Mouse (Mus musculus): ENCODE results near the gene Kcnj12.

Kcnj12 gene

DNA sequence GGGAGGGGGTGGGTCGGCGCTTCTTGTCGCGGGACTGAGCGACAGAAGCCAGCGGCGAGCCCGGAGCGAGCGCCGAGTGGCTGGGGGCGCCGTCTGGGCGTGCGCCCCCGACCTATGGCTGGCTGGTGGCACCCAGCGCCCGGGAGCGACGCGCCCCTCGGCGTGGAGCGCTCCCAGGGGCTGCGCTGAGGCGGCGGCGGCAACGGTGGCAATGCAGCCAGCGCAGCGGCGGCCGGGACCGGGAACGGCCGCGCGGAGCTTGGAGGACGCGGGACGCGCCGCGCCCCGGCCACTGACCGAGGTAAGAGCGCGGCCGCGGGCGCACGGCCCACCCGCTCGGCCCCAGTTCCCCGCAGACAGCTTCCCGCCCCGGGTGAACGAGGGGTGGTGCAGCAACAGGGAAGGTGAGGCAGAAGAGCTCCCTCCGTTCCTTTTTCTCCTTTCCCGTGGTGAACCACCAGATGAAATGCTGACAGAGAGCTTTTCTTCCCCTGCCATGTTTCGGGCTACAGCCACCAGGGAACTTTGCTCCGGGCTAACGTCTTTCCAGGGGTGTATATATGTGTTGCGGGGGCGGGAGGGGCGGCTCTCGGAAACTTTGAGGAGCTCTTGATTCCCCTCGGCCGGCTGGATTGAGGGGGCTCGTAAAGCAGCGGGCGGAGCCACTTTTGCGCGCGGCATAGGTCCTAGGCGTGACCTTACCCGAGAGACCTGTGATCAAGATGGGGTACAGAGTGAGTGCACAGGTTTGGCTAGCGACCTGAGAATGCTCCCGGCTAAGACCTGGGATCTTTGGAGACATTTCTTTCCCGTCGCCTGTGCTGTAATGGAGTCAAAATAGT is at the start of gene Kcnj12:
Gene Kcnj12, plus strand, starts transcription at position 15 of the 842 bp plus-strand sequence.
- peak; percentile 44 for DNase-seq (ENCODE audit: low spot score)

DNA sequence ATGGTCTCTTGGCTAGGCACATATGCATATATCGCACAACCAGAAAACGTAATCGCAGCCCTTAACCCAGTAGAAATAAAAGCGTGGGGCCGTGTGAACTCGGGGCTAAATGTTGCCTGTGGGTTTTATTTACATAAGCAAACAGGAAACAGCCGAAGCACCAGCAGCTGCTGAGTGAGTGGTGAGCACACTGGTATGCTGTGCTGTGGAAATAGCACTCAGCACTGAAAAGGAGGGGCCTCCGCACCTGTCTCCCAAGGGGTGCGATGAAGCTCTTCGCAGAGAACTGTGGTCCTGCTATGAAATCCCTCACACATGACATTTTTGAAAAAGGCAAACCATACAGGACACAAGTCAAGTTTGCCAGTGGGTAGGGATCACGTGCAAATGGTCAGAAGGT is 47.3 kb upstream of the Kcnj12 start:
- DNase-seq (ENCODE audit: low spot score), result no peak

DNA sequence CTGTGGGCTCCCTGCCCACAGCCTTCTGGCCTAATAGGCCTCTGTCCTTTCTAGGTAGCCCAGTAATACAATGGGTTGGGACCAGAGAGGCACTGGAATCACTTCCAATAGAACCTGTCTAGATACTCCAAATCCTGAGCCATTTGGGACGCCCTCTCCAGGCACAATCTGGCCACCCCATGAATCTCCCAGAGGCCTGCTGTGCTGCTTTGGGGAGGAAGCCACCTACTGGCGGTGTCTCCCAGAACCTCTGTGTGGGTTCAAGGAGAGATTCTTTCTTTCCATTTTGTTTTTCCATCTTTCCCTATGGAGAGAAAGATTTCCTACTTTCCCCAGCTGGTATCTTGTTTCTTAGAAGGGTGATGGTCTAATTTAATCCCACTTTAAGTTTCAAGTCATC is 46.1 kb upstream of the Kcnj12 start:
- DNase-seq (ENCODE audit: low spot score), result no peak

DNA sequence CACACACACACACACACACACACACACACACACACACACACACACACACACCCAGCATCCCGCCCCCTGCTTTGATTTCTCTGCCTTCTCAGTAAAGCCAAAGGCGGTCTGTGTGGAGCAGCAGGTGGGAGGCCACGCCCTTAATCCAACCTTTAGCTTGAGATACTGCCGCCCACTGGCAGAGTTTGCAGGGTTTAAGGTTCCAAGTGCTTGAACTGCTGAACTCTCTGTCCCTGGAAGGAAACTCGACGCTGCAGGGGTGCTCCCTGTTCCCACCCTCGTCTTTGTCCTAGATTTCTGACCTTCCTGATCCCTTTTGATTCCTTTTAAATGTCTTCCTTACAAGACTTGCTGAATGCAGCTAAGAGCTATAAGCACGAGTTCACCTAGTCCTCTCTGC is 45.6 kb upstream of the Kcnj12 start:
- DNase-seq (ENCODE audit: low spot score), result no peak

DNA sequence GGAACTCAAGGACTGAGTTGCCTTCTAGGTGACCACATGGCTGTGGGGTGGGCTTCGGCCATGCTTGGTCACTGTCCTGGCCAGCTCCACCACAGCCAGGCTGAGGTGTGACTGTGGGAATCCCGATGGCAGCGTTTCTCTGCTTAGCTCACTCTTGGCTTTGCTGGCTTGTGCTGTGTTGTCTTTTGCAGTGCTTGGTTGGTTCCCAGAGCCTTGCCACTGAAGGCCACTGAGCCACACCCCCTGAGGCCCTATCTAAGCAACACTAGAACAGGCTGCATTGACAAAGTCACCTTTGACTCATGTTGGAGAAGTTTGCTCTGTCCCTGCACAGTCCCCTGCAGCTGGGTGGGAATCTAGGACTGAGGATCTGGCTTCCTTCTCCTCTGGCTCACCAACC is 45.2 kb upstream of the Kcnj12 start:
- DNase-seq (ENCODE audit: low spot score), result no peak

DNA sequence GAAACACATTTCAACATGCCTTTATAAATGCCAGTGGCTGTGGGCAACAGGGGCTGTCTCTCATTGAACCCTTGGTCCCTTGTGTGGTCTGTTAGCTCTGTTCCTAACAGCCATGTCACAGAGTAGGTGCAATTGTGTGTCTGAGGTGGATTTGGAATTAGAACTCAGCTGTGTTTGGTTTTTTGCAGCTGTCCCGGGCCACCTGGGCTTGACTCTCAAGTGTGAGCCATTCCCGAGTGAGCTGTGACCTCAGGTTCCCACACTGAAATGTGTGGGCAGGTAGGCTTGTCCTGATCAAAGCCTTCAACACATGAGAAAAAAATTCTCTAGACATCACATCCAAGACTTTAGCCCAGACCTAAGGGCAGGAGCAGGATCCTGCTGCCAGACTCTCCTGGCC is 43.7 kb upstream of the Kcnj12 start:
- DNase-seq (ENCODE audit: low spot score), result no peak

DNA sequence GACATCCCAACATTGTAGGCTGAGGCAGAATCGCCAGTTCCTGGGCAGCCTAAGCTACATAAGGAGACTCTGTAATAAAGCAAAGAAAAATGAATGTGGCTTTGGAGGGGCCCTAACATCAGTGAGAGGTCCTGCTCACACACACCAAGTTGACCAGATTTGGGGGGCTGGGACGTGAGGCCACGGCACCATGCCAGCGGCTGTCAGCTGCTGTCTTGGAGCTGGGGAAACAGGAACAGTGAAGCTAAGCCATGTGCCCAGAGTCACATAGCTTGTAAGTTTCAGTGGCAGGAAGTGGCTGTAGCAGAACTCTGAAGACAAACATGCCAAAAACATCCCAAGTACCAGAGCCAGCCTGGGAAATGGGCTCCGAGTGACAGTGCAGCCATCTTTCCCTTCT is 42.6 kb upstream of the Kcnj12 start:
- no peak for DNase-seq (ENCODE audit: low spot score)

DNA sequence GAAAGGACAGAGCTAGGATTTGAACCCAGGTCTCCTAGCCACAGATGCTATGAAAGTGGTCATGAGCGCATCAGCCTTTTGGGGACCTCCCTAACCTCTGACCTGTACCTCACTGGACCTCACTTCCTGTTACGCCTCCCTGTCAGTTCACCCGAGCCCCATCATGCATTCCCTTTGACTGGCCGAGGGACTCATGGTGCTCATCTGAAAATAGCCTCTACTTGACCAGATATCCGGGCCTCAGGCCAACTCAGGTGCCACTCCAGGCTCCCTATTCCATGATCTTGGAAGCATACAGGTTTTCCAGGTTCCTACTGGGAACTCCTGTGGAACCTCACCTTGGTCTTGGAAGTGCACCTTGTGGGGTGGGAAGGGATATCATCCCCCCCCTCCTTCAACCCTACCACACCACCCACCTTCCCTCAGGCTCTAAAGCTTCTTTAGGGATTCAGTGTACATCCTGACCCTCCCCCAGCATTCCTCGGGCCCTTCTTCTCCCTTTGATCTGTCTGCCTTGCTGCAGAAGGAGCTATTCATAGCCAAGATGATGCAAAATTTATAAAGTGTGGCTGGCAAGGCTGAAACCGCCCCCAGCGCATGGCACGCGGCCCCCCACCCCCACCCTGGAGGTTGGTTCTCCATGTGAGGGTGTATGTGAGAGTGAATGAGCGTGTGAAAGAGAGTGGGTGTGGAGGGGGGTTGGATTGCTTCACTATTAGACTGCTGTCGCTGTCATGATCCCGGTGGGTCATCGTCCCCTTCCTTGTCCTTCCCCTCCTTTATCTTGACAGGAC is 40.5 kb upstream of the Kcnj12 start:
- no peak for DNase-seq (ENCODE audit: low spot score)

DNA sequence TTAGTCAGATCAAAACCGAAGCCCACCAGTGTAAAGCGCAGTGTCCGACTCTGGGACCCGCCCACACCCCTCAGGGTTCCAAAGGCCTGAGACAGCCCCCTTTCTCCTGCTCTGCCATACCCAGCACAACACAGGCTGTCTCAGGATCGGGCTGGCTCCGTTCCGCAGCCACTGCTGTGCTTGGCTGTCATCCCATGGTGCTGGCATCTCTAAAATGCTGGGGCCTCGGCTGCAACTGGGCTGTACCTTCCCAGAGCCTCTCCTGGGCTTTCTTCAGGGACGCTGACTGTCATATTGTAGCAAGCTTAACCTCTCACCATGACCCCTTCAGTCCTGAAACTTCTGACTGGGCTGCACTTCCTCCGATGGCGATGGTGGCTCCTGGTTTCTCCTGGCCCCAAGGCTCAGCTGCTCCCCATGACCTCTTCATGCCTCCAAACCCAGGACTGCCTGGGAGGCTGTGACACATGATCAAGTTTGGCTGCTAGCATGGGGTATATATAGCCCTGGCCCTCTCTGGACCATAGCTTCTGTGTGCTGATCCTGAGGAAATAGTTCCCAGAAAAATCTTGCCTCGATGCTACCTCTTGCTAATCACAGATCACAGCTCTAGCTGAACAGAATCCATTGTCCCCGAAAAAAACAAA is 37.3 kb upstream of the Kcnj12 start:
- no peak for DNase-seq (ENCODE audit: low spot score)

DNA sequence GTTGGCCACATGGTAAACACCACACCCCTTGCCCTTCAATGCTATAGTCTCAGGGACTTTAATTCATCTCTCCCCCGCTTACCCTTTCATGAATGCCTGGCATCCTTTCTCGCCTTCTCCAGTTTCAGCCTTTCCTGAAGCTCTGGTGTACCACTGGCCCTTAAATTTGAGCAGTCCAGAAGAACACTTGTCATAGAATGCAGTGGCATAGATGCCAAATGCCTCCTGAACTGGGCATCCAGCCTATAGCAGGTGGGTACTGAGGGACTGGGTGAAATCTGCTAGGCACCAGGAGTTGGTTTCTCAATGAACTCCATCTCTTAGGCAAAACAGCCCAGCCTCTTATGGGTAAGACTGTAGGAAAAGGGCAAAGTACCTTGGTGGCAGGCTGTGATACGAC is 31.9 kb upstream of the Kcnj12 start:
- DNase-seq (ENCODE audit: low spot score), result no peak

DNA sequence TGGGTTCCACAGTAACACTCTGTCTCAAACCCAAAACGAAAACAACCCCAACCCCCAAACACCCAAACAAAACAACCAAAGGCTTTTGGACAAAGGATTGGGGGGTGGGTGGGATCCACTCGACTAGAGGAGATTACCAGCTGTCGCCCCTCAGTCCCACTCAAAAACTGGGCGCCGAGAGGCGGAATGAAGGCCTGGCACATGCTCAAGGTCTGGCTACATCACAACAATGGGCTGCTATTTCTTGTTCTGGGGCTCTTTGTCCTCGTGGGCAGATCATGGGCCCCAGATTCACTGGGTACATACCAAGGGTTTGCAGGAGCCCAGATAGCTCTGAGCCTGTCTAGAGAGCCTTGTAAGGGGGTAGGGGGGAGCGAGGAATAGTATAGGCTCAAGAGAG is 19.6 kb upstream of the Kcnj12 start:
- DNase-seq (ENCODE audit: low spot score), result no peak

DNA sequence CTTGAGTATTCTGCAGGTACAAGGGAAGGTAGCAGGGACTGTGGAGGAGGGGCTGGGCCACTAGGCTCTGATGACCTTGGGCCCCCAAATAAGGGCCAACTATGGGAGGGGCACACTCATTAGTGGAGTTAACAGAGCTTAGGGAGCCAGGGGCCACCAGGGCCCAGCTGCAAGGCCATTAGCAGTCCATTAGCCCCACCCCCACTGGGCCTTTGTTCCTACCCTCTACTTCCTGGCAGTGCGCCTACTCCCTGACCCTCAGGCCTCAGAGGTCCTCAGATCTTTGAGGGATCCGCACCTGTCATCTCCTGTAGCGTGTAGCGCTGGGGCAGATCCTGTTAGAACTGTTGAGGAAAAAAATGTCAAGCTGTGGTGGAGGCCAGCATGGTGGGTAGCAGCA is 18.3 kb upstream of the Kcnj12 start:
- DNase-seq (ENCODE audit: low spot score), result no peak

DNA sequence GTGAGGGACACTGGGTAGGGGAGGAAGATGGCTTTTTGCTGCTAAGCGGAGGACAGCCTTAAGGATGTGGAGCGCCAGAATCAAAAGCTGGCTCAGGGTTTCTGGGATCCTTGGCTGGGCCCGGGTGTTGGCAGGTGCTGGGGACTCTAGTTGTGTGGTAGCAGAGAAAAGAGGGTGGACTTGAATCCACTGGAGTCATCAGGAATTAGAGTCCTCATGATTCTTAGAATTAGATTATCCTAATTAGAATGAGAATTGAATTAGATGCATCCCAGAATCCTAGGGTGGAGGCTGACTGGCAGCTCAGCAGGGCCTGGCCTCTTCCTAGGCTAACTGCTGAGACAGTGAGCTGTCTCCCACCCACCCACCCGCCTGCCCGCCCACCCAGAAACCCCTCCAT is 17.6 kb upstream of the Kcnj12 start:
- DNase-seq (ENCODE audit: low spot score), result peak; percentile 70

DNA sequence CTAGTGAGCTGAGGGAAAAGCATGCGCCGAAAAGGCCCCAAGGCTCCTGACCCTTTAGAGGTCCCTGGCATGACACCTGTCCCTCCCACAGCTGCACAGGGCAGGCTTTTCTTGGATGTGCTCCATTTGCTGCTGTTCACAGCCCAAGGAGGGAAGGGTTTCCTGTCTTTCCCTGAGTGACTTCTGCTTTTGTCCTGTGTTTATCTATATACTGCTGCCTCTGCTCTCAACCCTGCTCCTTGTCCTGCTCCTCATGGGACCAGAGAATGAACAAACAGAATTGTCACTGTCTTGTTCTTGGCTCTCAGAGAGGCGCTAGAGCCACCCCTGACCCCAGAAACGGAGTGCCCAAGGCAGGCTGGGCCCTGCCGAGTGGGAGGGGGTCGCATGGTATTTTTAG is 17.0 kb upstream of the Kcnj12 start:
- DNase-seq (ENCODE audit: low spot score), result no peak

DNA sequence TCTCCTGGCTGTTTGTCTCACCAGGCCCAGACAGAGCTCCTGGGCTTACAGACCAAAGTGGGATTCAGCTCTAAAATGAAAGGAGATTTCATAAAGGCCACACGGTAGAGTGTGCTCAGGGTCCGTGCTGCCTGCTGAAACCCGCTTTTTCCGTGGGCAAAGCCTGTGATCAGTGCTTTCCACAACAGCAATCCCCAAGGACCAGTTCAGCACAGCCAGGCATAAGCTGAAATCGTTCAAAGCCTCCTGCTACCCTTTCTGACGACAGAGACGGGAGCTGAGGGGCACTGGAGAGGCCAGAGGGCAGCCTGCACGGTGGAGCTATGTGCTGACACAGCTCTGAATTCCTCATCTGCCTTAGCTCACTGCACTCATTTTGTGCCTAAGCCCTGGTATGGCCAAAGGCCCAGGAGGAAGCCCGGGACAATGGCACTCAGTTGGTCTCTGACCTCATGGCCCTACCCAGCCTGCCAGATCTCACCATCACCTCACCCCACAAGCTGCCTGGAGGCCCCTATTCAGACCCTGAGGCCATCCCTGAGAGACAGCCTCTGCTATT is 10.5 kb upstream of the Kcnj12 start:
- DNase-seq (ENCODE audit: low spot score), result no peak

DNA sequence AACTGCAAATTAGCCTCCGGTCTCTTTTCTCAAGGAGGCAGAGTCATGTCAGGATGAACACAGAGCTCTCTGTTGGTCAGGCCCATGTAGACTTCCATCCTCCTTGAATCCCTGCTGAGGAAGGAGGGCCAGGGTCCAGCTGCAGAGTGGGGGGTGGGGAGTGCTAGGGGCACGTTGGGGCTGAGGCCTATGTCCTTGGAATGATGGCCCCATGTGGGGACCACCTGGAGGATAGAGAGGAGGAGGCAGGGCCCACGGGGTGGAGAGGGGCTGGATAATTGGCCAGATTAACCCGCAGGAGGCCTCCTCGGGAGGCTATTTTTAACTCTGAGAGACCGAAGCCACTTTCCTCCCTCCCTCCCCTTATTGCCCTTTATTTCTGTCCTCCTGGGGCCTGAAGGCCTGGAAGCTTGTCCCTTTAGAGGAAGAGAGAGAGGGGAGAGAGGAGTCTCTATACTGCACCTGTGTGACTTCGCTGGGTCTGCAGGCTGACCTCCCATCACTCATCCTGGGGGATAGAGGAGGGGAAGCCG is 5.4 kb upstream of the Kcnj12 start:
- DNase-seq (ENCODE audit: low spot score), result no peak

DNA sequence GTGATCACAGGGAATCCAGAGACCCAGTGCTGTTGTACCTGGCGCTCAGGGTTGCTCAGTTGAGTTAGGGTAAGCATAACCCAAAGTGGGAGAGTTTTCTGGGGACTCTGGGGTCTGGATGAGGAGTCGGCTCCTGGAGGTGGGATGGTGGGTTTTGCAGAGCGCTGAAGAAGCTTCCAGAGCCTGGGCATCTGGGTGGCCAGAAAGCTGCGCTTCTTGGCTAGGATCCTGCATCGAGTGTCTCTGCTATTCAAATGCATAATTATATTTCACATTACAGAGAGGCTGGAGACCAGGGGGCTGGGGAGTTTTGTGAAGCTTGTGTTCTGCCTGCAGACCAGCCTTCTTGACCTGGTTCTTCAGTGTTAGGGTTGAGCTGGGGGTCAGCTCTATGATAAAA is 1.2 kb upstream of the Kcnj12 start:
- DNase-seq (ENCODE audit: low spot score), result no peak

DNA sequence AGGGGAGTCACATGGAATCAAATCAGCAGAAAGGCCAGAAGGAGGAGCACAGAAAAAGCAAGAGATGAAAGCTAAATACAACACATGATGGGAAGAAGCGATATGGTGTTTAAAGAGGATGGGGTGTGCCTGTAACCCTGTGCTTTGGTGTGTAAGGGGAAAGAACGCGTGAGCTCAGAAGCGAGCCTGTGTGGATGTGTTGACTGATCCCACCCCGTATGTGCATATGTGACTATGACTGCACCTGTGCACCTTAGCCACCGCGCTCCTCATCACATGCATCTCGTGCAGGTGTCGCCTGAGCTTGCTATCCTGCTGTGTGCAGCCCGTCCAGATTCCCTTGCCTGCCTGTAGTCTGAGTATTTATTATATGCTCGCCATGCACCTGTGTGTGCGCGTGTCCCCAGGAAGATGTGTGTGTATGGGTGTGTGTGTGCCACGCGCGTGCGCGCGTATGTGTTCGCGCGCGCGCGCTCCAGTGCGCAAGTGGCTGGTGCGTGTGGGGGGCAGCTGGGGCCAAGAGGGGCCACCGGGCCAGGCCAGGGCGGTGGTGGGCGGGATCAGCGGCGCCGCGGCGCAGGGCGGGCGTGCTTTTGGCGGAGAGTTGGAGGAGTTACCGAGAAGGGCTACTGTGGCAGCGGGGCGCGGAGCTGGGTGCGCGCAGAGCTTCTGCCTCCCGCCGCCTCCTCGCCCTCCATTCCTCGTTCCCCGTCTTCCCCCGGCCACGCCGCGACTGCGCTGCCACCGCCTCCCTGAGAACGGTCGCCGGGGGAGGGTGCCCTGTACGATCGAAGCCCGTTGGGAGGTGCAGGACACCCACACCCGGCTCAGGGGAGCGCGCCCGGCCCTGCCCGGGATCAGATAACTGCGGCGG is 451 bp upstream of the Kcnj12 start:
- peak; percentile 37 for DNase-seq (ENCODE audit: low spot score)

DNA sequence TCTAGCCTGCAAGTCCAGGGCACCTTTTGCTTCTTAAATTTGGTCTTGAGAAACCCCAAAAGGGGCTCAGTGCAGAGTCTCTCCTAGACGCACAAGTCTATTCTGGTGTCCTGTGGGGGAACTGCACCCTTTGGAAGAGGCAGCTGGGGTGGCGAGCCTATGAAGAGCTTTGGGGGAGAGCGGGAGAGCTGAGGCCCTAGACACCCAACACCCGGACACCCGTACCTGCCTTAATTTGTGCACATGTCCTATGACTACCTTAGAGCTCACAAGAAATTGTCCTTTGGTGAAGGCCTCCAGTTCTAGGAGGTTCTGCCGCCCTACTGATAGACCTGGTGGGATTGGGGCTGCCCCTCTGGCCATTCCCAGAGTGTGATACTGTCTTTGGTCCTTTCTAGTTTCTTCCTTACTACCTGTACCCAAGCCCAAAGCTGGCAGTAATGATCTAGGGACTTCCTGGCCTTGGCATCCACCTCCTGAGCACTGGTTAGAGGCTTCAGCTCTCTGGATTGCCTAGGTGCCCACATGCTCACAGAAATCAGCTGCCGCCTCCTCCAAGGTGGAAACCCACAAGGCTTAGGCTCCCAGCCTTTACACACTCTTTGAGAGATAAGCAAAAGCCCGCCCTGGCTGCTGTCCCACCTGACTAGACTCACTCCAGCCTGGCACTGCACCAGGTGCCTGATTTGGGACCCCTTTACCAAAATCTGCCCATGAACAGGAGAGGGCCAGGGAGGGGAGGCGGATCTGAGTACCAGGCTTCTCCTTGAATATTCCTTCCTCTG is 1.2 kb downstream of the Kcnj12 start:
- no peak for DNase-seq (ENCODE audit: low spot score)

DNA sequence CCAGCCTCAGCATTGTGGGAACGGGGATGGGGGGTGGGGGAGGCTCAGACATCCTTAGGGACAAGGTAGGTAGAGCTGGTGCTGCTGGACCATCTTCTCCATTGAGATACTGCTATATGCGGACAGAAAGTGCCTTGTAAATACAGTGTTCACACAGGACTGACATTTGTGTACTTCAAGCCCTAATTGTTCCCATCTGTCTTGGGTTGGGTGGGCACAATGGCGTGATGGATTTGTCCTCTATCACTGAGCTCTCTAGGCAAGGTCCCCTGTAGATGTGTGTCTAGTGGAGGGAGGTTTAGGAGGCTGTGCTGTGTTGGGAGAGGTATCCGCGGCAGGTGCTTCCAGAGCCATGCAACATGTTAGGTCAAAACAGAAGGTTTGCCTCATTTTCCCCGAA is 2.0 kb downstream of the Kcnj12 start:
- DNase-seq (ENCODE audit: low spot score), result no peak

DNA sequence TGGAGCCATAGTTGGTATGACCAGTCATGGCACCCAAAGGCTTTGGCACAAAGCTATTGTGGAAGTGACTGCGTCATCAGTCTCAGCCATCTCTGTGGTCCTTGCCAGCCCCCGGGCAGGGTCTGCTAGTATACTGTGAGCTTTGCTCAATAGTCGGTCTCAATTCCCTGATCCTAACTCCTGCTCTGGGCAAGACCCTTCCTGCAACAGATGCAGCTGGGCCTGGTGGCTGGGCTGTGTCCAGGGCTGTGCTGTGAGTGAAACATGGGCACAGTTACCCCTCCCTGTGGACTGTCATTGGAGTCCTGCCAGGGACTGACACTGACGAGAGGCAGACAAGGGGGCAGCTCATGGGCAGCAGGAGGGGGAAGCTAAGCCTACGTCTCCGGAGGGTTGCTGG is 2.6 kb downstream of the Kcnj12 start:
- peak; percentile 86 for DNase-seq (ENCODE audit: low spot score)

All from MN1 (cell line).